Mouse (Mus musculus) E14TG2a.4 (cell line): ENCODE results near the gene Gm5169.
"Not testable (repeated sequence)": the region's sequence is repeated elsewhere in the genome, so short reads cannot be mapped to it uniquely, and the experiment has no call there.

Source experiments
- H3K27me3 ChIP-seq: 2 replicates; pipeline ENCODE4 v1.6.1; 2014; ENCODE audit warnings: low read length, control low read depth; ENCODE audit not compliant: insufficient read depth
- H3K36me3 ChIP-seq: 2 replicates; pipeline ENCODE4 v1.6.1; 2014; ENCODE audit warnings: low read length, control low read depth; ENCODE audit not compliant: insufficient read depth
- H3K4me1 ChIP-seq: replicated peaks from 2 replicates; pipeline ENCODE4 v1.6.1; 2014; ENCODE audit warnings: low read depth, low read length, control low read depth
- H3K4me3 ChIP-seq: replicated peaks from 2 replicates; pipeline ENCODE4 v1.5.1; 2014; ENCODE audit warnings: mild to moderate bottlenecking, low read length
- H3K9me3 ChIP-seq: 2 replicates; pipeline ENCODE4 v1.6.1; 2014; ENCODE audit warnings: low read length, control low read depth

Gm5169 gene

DNA sequence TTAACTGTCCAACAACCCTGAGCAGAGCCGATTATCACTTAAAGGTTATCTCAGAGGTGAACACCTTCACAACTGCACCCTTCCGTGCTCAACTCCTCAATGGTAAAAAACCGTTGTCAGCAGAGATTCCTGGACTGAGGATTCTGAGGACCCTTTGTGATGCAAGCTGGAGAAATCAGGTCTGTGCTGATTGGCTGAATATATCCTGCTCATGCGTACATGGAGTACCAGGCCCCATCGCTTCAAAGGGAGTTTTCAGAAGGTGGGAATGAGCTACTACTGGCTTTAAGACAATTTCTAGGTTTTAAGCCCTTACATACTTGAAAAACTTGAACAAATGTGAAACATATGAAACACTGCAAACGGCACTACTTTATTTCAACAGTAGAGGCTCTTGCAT is at the start of gene Gm5169:
Gm5169 (minus strand) TSS at position 101 of the 400 bp plus-strand sequence.
- not testable (repeated sequence) for H3K4me1 ChIP-seq, H3K4me3 ChIP-seq

DNA sequence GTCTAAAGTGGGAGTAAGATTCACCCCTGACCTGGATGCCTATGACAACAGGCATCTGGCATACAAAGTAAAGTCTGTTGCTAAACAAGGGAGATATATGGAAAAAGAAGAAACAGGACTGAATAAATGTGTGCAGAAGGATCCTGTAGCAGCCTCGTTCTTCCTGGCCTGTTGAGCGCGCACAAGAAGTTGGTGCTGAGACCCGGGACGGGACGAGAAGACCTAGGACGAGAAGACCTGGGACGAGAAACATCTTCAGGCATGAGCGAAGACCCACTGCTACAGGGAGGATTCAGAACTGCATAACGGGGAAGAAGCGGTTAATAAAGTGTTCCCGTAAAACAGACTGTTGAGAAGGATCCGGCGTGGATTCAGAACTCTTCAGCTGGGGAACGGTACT is 46.2 kb upstream of the Gm5169 start:
- not testable (repeated sequence) for H3K27me3 ChIP-seq, H3K4me3 ChIP-seq, H3K9me3 ChIP-seq, H3K36me3 ChIP-seq, H3K4me1 ChIP-seq

More for the DNA sequence above, at the start of gene Gm5169:
- not testable (repeated sequence) for H3K27me3 ChIP-seq, H3K36me3 ChIP-seq, H3K9me3 ChIP-seq
